In the genomic region with DNA sequence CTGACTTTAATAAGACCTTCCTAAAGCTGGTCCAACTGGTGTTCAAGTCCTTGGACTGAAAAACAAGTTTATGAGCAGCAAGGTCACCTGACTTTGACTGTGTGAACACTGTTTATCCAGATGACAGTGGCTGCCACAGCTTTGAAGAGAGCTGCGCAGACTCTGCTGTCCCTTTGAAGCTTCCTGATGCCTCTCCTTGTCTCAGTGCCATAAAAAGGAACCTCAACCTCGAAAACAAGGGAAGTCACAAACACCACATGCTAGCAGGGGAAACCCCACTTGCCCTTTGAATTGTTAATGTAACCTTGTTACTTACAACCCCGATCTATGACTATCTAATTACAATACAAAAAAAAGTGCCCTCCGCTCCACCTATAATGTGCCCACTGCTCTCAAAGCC, we compare ENCODE assay signal across 7 mouse cellular contexts. TPM values are rescaled to one million over a fixed set of nuclear protein-coding genes. Genes with fewer than 3 reads are reported as not detected.
A peak's percentile ranks its signal among the peaks of the same experiment; 100 is the strongest.
DNase-seq lines count a peak whose midpoint lies in the region; ATAC-seq lines count a peak whose summit lies in the region.

No protein-coding gene starts in this region.

- H3K27me3 ChIP-seq in forebrain, embryonic 16.5 days (replicated peaks; ENCODE audit: control insufficient read depth, insufficient read depth, low read length): no peaks in the 10 kb centered on the region
- H3K27me3 ChIP-seq in liver, embryonic 13.5 days: no peaks in the 10 kb centered on the region

- H3K9ac ChIP-seq in forebrain, embryonic 16.5 days (replicated peaks; ENCODE audit: low read depth, low read length): no peak overlapping the region
- peak overlapping the region; percentile 98 for H3K9ac ChIP-seq in liver, embryonic 13.5 days

- WGBS in forebrain, embryonic 16.5 days: 88% methylated on average over 4 of the region's 4 CpGs
- 57% methylated on average over 4 of the region's 4 CpGs for WGBS in liver, embryonic 13.5 days (ENCODE audit: insufficient replicate concordance)

- H3K4me3 ChIP-seq in forebrain, embryonic 16.5 days (replicated peaks; ENCODE audit: low read length): peak overlapping the region; percentile 99
- peak overlapping the region; percentile 91 for H3K4me3 ChIP-seq in liver, embryonic 13.5 days (replicated peaks)

- H3K9me3 ChIP-seq in forebrain, embryonic 16.5 days (ENCODE audit: control insufficient read depth, low read length): no peaks in the 10 kb centered on the region
- H3K9me3 ChIP-seq in liver, embryonic 13.5 days (replicated peaks): 0 out of 2 replicates have a peak, but pooled peaks cover 4% of the 10 kb centered on the region

- ATAC-seq in forebrain, embryonic 16.5 days: no peak
- ATAC-seq in liver, embryonic 13.5 days (ENCODE audit: low read depth): no peak
- no peak for ATAC-seq in megakaryocyte-erythroid progenitor cell, adult 5-6 weeks (replicated peaks; ENCODE audit: low FRiP score, low TSS enrichment, poor library complexity, severe bottlenecking)

- DNase-seq in spleen, postnatal 36 days (ENCODE audit: low spot score in 2 of 2): peak; percentile 17 to 34
- no peak for DNase-seq in spleen, adult 12 weeks (ENCODE audit: low spot score)
- no peak for DNase-seq in liver, embryonic 13.5 days
- DNase-seq in cerebellum, adult 9-11 months: no peak
- DNase-seq in left cerebral cortex, adult 9 months (ENCODE audit: low spot score in 2 of 2): no peak

- no peak overlapping the region for H3K27ac ChIP-seq in forebrain, embryonic 16.5 days (ENCODE audit: low read length)
- peak overlapping the region; percentile 99 for H3K27ac ChIP-seq in liver, embryonic 13.5 days

- H3K4me1 ChIP-seq in forebrain, embryonic 16.5 days (replicated peaks; ENCODE audit: control insufficient read depth, insufficient read depth, low read length): peaks cover 22% of the 10 kb centered on the region
- peaks cover 80% of the 10 kb centered on the region for H3K4me1 ChIP-seq in liver, embryonic 13.5 days (replicated peaks)

- H3K36me3 ChIP-seq in forebrain, embryonic 16.5 days (ENCODE audit: control insufficient read depth, insufficient read depth): peaks cover 3% of the 10 kb centered on the region; the same call in 1 of the 2 replicates
- peaks cover 57% of the 10 kb centered on the region for H3K36me3 ChIP-seq in liver, embryonic 13.5 days

- peak overlapping the region; percentile 75 for H3K4me2 ChIP-seq in forebrain, embryonic 16.5 days (ENCODE audit: low read length)
- H3K4me2 ChIP-seq in liver, embryonic 13.5 days: peak overlapping the region; percentile 76

RNA-seq across cellular contexts. Expression of gene Ranbp10, which starts 1.6 kb away (rescaled TPM):
- 11.3 and 13.1 TPM in 2 replicates for polyA plus RNA-seq in forebrain, embryonic 16.5 days (2015; fragmentation: Nextera tagmentation; extraction: Ambion mirVana)
- polyA plus RNA-seq in liver, embryonic 13.5 days (2015; fragmentation: Nextera tagmentation; extraction: Ambion mirVana): 36.1 and 36.2 TPM in 2 replicates
- total RNA-seq in megakaryocyte-erythroid progenitor cell, adult 5-6 weeks (2014; fragmentation: Nextera tagmentation): 34.9 and 36.4 TPM in 2 replicates
- total RNA-seq in megakaryocyte-erythroid progenitor cell, adult 5-6 weeks (2017): 8.3 and 16.0 TPM in 2 replicates

RNA-seq across cellular contexts. Expression of gene Tsnaxip1, which starts 2.0 kb away (rescaled TPM):
- 0.67 and 0.93 TPM in 2 replicates for polyA plus RNA-seq in forebrain, embryonic 16.5 days (2015; fragmentation: Nextera tagmentation; extraction: Ambion mirVana)
- 0.06 and 0.08 TPM in 2 replicates for polyA plus RNA-seq in liver, embryonic 13.5 days (2015; fragmentation: Nextera tagmentation; extraction: Ambion mirVana)
- not detected in 2 replicates for total RNA-seq in megakaryocyte-erythroid progenitor cell, adult 5-6 weeks (2014; fragmentation: Nextera tagmentation)
- total RNA-seq in megakaryocyte-erythroid progenitor cell, adult 5-6 weeks (2017): not detected in 2 replicates

RNA-seq across cellular contexts. Expression of gene Cenpt, which starts 27.6 kb away (rescaled TPM):
- 66.0 and 69.8 TPM in 2 replicates for polyA plus RNA-seq in forebrain, embryonic 16.5 days (2015; fragmentation: Nextera tagmentation; extraction: Ambion mirVana)
- polyA plus RNA-seq in liver, embryonic 13.5 days (2015; fragmentation: Nextera tagmentation; extraction: Ambion mirVana): 21.5 and 22.3 TPM in 2 replicates
- total RNA-seq in megakaryocyte-erythroid progenitor cell, adult 5-6 weeks (2014; fragmentation: Nextera tagmentation): 32.0 and 47.6 TPM in 2 replicates
- 14.2 and 20.0 TPM in 2 replicates for total RNA-seq in megakaryocyte-erythroid progenitor cell, adult 5-6 weeks (2017)

RNA-seq across cellular contexts. Expression of gene Thap11, which starts 29.4 kb away (rescaled TPM):
- polyA plus RNA-seq in forebrain, embryonic 16.5 days (2015; fragmentation: Nextera tagmentation; extraction: Ambion mirVana): 63.8 and 69.2 TPM in 2 replicates
- 38.2 and 40.7 TPM in 2 replicates for polyA plus RNA-seq in liver, embryonic 13.5 days (2015; fragmentation: Nextera tagmentation; extraction: Ambion mirVana)
- total RNA-seq in megakaryocyte-erythroid progenitor cell, adult 5-6 weeks (2014; fragmentation: Nextera tagmentation): 24.4 and 27.1 TPM in 2 replicates
- 18.5 and 33.4 TPM in 2 replicates for total RNA-seq in megakaryocyte-erythroid progenitor cell, adult 5-6 weeks (2017)

RNA-seq across cellular contexts. Expression of gene Nutf2, which starts 34.9 kb away (rescaled TPM):
- polyA plus RNA-seq in forebrain, embryonic 16.5 days (2015; fragmentation: Nextera tagmentation; extraction: Ambion mirVana): 172 and 176 TPM in 2 replicates
- polyA plus RNA-seq in liver, embryonic 13.5 days (2015; fragmentation: Nextera tagmentation; extraction: Ambion mirVana): 152 and 192 TPM in 2 replicates
- 174 and 237 TPM in 2 replicates for total RNA-seq in megakaryocyte-erythroid progenitor cell, adult 5-6 weeks (2014; fragmentation: Nextera tagmentation)
- total RNA-seq in megakaryocyte-erythroid progenitor cell, adult 5-6 weeks (2017): 29.3 and 101 TPM in 2 replicates

Comparison
In these comparisons a context has a peak if more than half of its experiments do, and no peak if none do; other contexts are left out.
1. DNase-seq: peak in spleen, postnatal 36 days (2 of 2); none in spleen, adult 12 weeks (single experiment), liver, embryonic 13.5 days (single experiment), cerebellum, adult 9-11 months (single experiment) and left cerebral cortex, adult 9 months (0 of 2).